Mouse (Mus musculus): ENCODE measurements around the gene Lrrc75b. TPM values are rescaled to one million over a fixed set of nuclear protein-coding genes. Genes with fewer than 3 reads are reported as not detected.
A peak's percentile ranks its signal among the peaks of the same experiment; 100 is the strongest.

The Lrrc75b gene
- polyA plus RNA-seq, 1 experiment = 1.1 TPM

DNA sequence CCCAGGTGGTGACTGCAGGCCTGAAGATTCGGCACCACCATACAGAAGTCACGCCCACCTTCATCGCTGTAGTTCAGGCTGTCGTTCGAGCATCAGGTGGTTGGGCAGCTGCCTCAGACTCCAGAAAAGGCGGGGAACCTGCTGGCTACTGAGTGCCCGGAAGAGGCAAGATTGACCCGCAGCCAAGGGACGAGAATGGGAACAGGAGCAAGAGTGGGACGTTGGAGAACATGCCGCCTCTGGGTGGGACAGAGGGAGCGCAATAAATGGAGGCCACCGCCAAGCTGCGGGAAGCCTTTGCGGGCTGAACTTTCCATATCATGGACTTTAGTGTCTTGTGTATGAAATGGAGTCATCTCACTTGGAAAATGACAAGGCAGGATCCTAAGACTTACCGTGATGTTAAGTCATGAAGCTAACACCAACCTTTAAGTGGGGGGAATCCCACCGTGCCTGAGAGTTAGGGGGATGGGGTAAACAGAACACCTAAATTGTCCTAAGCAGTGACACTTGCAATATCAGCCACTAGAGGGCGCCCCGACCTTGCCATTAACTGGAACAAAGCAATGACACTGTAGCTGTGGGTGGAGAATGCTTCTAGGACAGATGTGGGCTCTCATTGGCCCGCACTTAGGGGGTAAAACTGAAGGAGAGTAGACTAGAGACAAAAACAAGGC lies 25.9 kb upstream of the Lrrc75b start:
- Histone ChIP-seq H3K79me2 (ENCODE audit: control insufficient read depth, insufficient read depth) (no peaks in the 10 kb centered on the region), H3K27me3 (ENCODE audit: control insufficient read depth, insufficient read depth, insufficient read length) (peaks cover 22% of the 10 kb centered on the region), H3K36me3 (ENCODE audit: control insufficient read depth, insufficient read depth) (no peaks in the 10 kb centered on the region), H3K4me2 (ENCODE audit: low read depth) (peak overlapping the region; percentile 61), H3K4me3 (no peak overlapping the region), H3ac (ENCODE audit: control insufficient read depth, insufficient read length) (no peak overlapping the region)
- TF ChIP-seq USF1 (IDR thresholded peaks at IDR 0.05; ENCODE audit: low read depth) = no peak
- no peak for TF ChIP-seq MYOG (IDR thresholded peaks at IDR 0.05; ENCODE audit: control insufficient read depth in 1 of 3, insufficient read depth in 1 of 3, insufficient read length in 2 of 3, low read depth in 2 of 3)
- no peak for TF ChIP-seq E2F4 (IDR thresholded peaks at IDR 0.05; ENCODE audit: insufficient read depth)
- TF ChIP-seq REST (IDR thresholded peaks at IDR 0.05; ENCODE audit: insufficient read depth, insufficient read length) = no peak
- TF ChIP-seq TCF3 (IDR thresholded peaks at IDR 0.05; ENCODE audit: insufficient read length, low read depth) = no peak
- TF ChIP-seq POLR2A (IDR thresholded peaks at IDR 0.05; ENCODE audit: insufficient read length, low read depth) = no peak
- no peak for TF ChIP-seq POLR2AphosphoS2 (IDR thresholded peaks at IDR 0.05; ENCODE audit: insufficient read length, low read depth)
- no peak for TF ChIP-seq SRF (IDR thresholded peaks at IDR 0.05; ENCODE audit: control insufficient read depth, insufficient read length, low read depth)
- TF ChIP-seq TCF12 (IDR thresholded peaks at IDR 0.05; ENCODE audit: insufficient read depth, poor library complexity, severe bottlenecking) = no peak
- TF ChIP-seq CEBPB (IDR thresholded peaks at IDR 0.05; ENCODE audit: insufficient read depth, poor library complexity, severe bottlenecking) = no peak
- TF ChIP-seq MYOD1 (IDR thresholded peaks at IDR 0.05; ENCODE audit: control insufficient read depth in 1 of 3, insufficient read length in 2 of 3, low read depth in 2 of 3) = no peak

GRCm38 (mm10) chr10:75579129-75579528 lies 19.0 kb upstream of the Lrrc75b start:
- H3K79me2 ChIP-seq (ENCODE audit: control insufficient read depth, insufficient read depth) = no peaks in the 10 kb centered on the region
- H3K36me3 ChIP-seq (ENCODE audit: control insufficient read depth, insufficient read depth) = no peaks in the 10 kb centered on the region
- no peak for TF ChIP-seq TCF3 (IDR thresholded peaks at IDR 0.05; ENCODE audit: insufficient read length, low read depth)
- TF ChIP-seq CEBPB (IDR thresholded peaks at IDR 0.05; ENCODE audit: insufficient read depth, poor library complexity, severe bottlenecking) = no peak
- no peak for TF ChIP-seq SRF (IDR thresholded peaks at IDR 0.05; ENCODE audit: control insufficient read depth, insufficient read length, low read depth)
- no peak for TF ChIP-seq REST (IDR thresholded peaks at IDR 0.05; ENCODE audit: insufficient read depth, insufficient read length)
- TF ChIP-seq MYOG (IDR thresholded peaks at IDR 0.05; ENCODE audit: control insufficient read depth in 1 of 3, insufficient read depth in 1 of 3, insufficient read length in 2 of 3, low read depth in 2 of 3) = no peak
- TF ChIP-seq MYOD1 (IDR thresholded peaks at IDR 0.05; ENCODE audit: control insufficient read depth in 1 of 3, insufficient read length in 2 of 3, low read depth in 2 of 3) = no peak
- TF ChIP-seq POLR2AphosphoS2 (IDR thresholded peaks at IDR 0.05; ENCODE audit: insufficient read length, low read depth) = no peak
- TF ChIP-seq POLR2A (IDR thresholded peaks at IDR 0.05; ENCODE audit: insufficient read length, low read depth) = no peak
- TF ChIP-seq MAX (IDR thresholded peaks at IDR 0.05; ENCODE audit: low read depth) = no peak
- no peak for TF ChIP-seq USF1 (IDR thresholded peaks at IDR 0.05; ENCODE audit: low read depth)
- TF ChIP-seq E2F4 (IDR thresholded peaks at IDR 0.05; ENCODE audit: insufficient read depth) = no peak
- TF ChIP-seq TCF12 (IDR thresholded peaks at IDR 0.05; ENCODE audit: insufficient read depth, poor library complexity, severe bottlenecking) = no peak
- no peak overlapping the region for H3K4me2 ChIP-seq (ENCODE audit: low read depth)
- no peak overlapping the region for H3K4me3 ChIP-seq
- H3ac ChIP-seq (ENCODE audit: control insufficient read depth, insufficient read length) = no peak overlapping the region
- H3K27me3 ChIP-seq (ENCODE audit: control insufficient read depth, insufficient read depth, insufficient read length) = peaks cover 26% of the 10 kb centered on the region

DNA sequence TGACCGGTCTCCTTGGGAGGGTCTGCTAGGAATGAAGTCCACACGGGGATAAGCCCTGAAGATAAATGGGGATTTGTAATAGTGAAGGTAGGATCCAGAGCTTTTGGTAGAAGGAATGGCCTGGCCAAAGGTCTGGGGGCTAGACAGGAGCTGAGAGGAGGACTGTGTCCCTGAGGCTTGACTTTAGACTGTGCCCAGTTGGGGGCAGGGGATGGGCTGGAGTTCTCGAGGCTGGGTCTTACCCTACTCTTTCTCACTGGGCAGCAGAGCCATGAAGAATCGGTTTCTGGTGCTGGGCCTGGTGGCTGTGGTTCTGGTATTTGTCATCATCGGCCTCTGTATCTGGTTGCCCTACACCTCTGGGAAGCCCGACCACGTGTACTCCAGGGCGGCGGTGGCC lies 13.8 kb upstream of the Lrrc75b start:
- no peak overlapping the region for H3ac ChIP-seq (ENCODE audit: control insufficient read depth, insufficient read length)
- no peak overlapping the region for H3K4me3 ChIP-seq
- peaks cover 15% of the 10 kb centered on the region for H3K27me3 ChIP-seq (ENCODE audit: control insufficient read depth, insufficient read depth, insufficient read length)
- no peak for TF ChIP-seq E2F4 (IDR thresholded peaks at IDR 0.05; ENCODE audit: insufficient read depth)
- no peak for TF ChIP-seq MAX (IDR thresholded peaks at IDR 0.05; ENCODE audit: low read depth)
- TF ChIP-seq TCF3 (IDR thresholded peaks at IDR 0.05; ENCODE audit: insufficient read length, low read depth) = no peak
- no peak for TF ChIP-seq REST (IDR thresholded peaks at IDR 0.05; ENCODE audit: insufficient read depth, insufficient read length)
- TF ChIP-seq POLR2AphosphoS2 (IDR thresholded peaks at IDR 0.05; ENCODE audit: insufficient read length, low read depth) = no peak
- TF ChIP-seq POLR2A (IDR thresholded peaks at IDR 0.05; ENCODE audit: insufficient read length, low read depth) = no peak
- no peak for TF ChIP-seq USF1 (IDR thresholded peaks at IDR 0.05; ENCODE audit: low read depth)
- no peak for TF ChIP-seq CEBPB (IDR thresholded peaks at IDR 0.05; ENCODE audit: insufficient read depth, poor library complexity, severe bottlenecking)
- no peak for TF ChIP-seq TCF12 (IDR thresholded peaks at IDR 0.05; ENCODE audit: insufficient read depth, poor library complexity, severe bottlenecking)
- no peak for TF ChIP-seq MYOD1 (IDR thresholded peaks at IDR 0.05; ENCODE audit: control insufficient read depth in 1 of 3, insufficient read length in 2 of 3, low read depth in 2 of 3)
- TF ChIP-seq MYOG (IDR thresholded peaks at IDR 0.05; ENCODE audit: control insufficient read depth in 1 of 3, insufficient read depth in 1 of 3, insufficient read length in 2 of 3, low read depth in 2 of 3) = no peak
- no peak for TF ChIP-seq SRF (IDR thresholded peaks at IDR 0.05; ENCODE audit: control insufficient read depth, insufficient read length, low read depth)
- H3K79me2 ChIP-seq (ENCODE audit: control insufficient read depth, insufficient read depth) = no peaks in the 10 kb centered on the region
- H3K36me3 ChIP-seq (ENCODE audit: control insufficient read depth, insufficient read depth) = no peaks in the 10 kb centered on the region
- H3K4me2 ChIP-seq (ENCODE audit: low read depth) = no peak overlapping the region

DNA sequence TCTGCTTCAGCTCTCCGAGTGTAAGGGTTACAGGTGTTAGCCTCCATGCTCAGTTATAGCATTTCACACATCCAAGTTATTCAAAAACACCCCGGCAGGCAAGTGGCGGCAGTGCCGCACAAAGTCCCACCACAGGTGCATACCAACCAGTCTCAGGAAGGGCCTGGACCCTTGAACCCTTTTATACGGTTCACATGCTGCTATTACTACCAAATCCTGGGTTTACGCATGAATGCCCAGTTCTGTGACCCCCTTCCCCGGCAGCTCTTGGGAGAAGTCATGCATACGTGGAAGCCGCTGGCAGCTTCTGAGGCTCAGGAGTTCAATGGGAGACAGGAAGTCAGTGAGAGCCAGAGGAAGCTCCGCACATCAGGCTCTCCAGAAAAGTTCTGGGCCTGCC lies 13.1 kb upstream of the Lrrc75b start:
- H3K36me3 ChIP-seq (ENCODE audit: control insufficient read depth, insufficient read depth) = no peaks in the 10 kb centered on the region
- no peak overlapping the region for H3K4me3 ChIP-seq
- TF ChIP-seq MAX (IDR thresholded peaks at IDR 0.05; ENCODE audit: low read depth) = no peak
- no peak for TF ChIP-seq REST (IDR thresholded peaks at IDR 0.05; ENCODE audit: insufficient read depth, insufficient read length)
- TF ChIP-seq POLR2AphosphoS2 (IDR thresholded peaks at IDR 0.05; ENCODE audit: insufficient read length, low read depth) = no peak
- no peak for TF ChIP-seq E2F4 (IDR thresholded peaks at IDR 0.05; ENCODE audit: insufficient read depth)
- TF ChIP-seq MYOD1 (IDR thresholded peaks at IDR 0.05; ENCODE audit: control insufficient read depth in 1 of 3, insufficient read length in 2 of 3, low read depth in 2 of 3) = no peak
- peaks cover 9% of the 10 kb centered on the region for H3K27me3 ChIP-seq (ENCODE audit: control insufficient read depth, insufficient read depth, insufficient read length)
- no peak overlapping the region for H3K4me2 ChIP-seq (ENCODE audit: low read depth)
- no peaks in the 10 kb centered on the region for H3K79me2 ChIP-seq (ENCODE audit: control insufficient read depth, insufficient read depth)
- H3ac ChIP-seq (ENCODE audit: control insufficient read depth, insufficient read length) = no peak overlapping the region

Data from myocyte (in vitro differentiated cells).